Mouse (Mus musculus) ES-Bruce4 (cell line): ENCODE results near the gene Sos1. TPM values are rescaled to one million over a fixed set of nuclear protein-coding genes. Genes with fewer than 3 reads are reported as not detected.

Experiments used
- H3K27ac ChIP-seq: 2 replicates; pipeline ENCODE4 v1.5.1; 2012; ENCODE audit warnings: low read length, inconsistent platforms; ENCODE audit not compliant: insufficient read depth
- H3K27me3 ChIP-seq: 2 replicates; pipeline ENCODE4 v1.6.1; 2012; ENCODE audit warnings: mild to moderate bottlenecking, low read length, inconsistent platforms; ENCODE audit not compliant: control insufficient read depth, poor library complexity, insufficient read depth, severe bottlenecking
- H3K36me3 ChIP-seq: 2 replicates; pipeline ENCODE4 v1.6.1; 2012; ENCODE audit warnings: inconsistent platforms, mild to moderate bottlenecking, low read length, moderate library complexity; ENCODE audit not compliant: control insufficient read depth, poor library complexity, insufficient read depth, severe bottlenecking
- H3K4me1 ChIP-seq: one replicate; pipeline ENCODE4 v1.8.1; 2011; ENCODE audit warnings: low read length; ENCODE audit not compliant: control insufficient read depth, insufficient read depth
- H3K4me3 ChIP-seq: 2 replicates; pipeline ENCODE4 v1.5.1; 2011; ENCODE audit warnings: low read depth, mild to moderate bottlenecking, low read length
- H3K9ac ChIP-seq: 2 replicates; pipeline ENCODE4 v1.6.1; 2012; ENCODE audit warnings: low read depth, mild to moderate bottlenecking, inconsistent platforms; ENCODE audit not compliant: poor library complexity, severe bottlenecking
- H3K9me3 ChIP-seq: replicated peaks from 2 replicates; pipeline ENCODE4 v1.6.1; 2012; ENCODE audit warnings: mild to moderate bottlenecking, low read length, inconsistent platforms; ENCODE audit not compliant: control insufficient read depth, poor library complexity, insufficient read depth, severe bottlenecking
- CTCF ChIP-seq: IDR thresholded peaks from one replicate; pipeline ENCODE4 v1.8.1; 2011; ENCODE audit warnings: low read depth, low read length
- EP300 ChIP-seq: IDR thresholded peaks from 2 replicates; pipeline ENCODE4 v1.6.1; 2011; ENCODE audit warnings: low read depth, low read length; ENCODE audit not compliant: insufficient read depth
- POLR2A ChIP-seq: IDR thresholded peaks from one replicate; pipeline ENCODE4 v1.8.1; 2011; ENCODE audit warnings: low read length; ENCODE audit not compliant: insufficient read depth
- polyA plus RNA-seq: library from polyadenylated mRNA; stranded (reverse); fragments of >200 nt; gene quantifications from 2 replicates; pipeline ENCODE4 v1.2.4, GENCODE M21; 2011; ENCODE audit warnings: low read depth; ENCODE audit not compliant: missing spikeins, insufficient read depth, insufficient read length

The Sos1 gene
- polyA plus RNA-seq, 1 experiment = 43.1 TPM

GRCm38 (mm10) chr17:80517244-80517643, 37.0 kb upstream of the Sos1 start:
- Histone ChIP-seq H3K4me1 (no peaks in the 10 kb centered on the region), H3K9me3 (no peaks in the 10 kb centered on the region), H3K4me3 (no peak overlapping the region), H3K9ac (no peak overlapping the region), H3K36me3 (no peaks in the 10 kb centered on the region), H3K27me3 (no peaks in the 10 kb centered on the region), H3K27ac (no peak overlapping the region)
- TF ChIP-seq CTCF (peak; percentile 23), POLR2A (no peak), EP300 (peak; percentile 81)

DNA sequence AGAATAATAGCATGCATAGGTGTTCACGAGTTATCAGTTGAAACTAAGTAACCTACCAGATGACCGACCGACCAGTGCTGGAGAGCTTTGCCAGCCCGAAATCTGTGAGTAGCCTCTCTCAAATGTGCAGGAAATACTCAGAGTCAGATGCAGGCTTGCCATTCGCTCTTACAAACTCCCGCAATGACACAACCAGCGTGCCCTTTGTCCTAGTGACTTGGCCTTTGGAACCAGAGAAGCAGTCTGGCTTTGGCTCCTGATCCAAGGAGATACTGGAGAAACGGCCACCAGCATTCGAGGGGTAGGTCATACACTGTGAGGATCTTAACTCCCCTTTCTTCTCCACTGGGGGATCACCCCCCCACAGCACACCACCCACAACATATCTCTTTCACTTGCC, 35.7 kb upstream of the Sos1 start:
- TF ChIP-seq POLR2A = no peak
- TF ChIP-seq EP300 = no peak
- TF ChIP-seq CTCF = no peak
- Histone ChIP-seq H3K27me3 (no peaks in the 10 kb centered on the region), H3K9ac (no peak overlapping the region), H3K36me3 (no peaks in the 10 kb centered on the region), H3K4me1 (no peaks in the 10 kb centered on the region), H3K4me3 (no peak overlapping the region), H3K9me3 (no peaks in the 10 kb centered on the region), H3K27ac (no peak overlapping the region)

DNA sequence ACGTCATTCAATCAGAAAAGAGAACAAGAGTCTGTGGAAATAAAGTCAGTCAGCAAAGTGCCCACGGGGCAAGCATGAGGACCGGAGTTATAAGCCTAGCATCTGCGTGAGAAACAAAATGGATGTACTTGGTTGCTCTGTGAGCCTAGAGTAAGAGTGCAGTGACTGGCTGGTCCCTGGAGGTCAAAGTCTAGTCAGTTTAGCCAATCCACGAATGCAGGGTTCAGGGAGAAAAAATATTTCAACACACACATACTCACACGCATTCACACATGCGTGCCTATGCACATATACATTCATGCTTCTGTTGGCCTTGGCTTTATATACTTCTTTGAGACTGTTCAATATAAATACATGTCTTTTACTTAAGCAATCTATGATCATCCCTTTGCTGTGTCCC, 35.3 kb upstream of the Sos1 start:
- no peak overlapping the region for H3K27ac ChIP-seq
- no peak overlapping the region for H3K9ac ChIP-seq
- no peak for TF ChIP-seq CTCF
- TF ChIP-seq EP300 = no peak
- no peak for TF ChIP-seq POLR2A
- no peak overlapping the region for H3K4me3 ChIP-seq
- H3K36me3 ChIP-seq = no peaks in the 10 kb centered on the region
- H3K27me3 ChIP-seq = no peaks in the 10 kb centered on the region
- H3K4me1 ChIP-seq = no peaks in the 10 kb centered on the region
- no peaks in the 10 kb centered on the region for H3K9me3 ChIP-seq

- no peak overlapping the region for H3K9ac ChIP-seq
- TF ChIP-seq CTCF = no peak
- TF ChIP-seq EP300 = no peak
- TF ChIP-seq POLR2A = no peak
These were observed 33.5 kb upstream of the Sos1 start for GRCm38 (mm10) chr17:80513766-80514165.

DNA sequence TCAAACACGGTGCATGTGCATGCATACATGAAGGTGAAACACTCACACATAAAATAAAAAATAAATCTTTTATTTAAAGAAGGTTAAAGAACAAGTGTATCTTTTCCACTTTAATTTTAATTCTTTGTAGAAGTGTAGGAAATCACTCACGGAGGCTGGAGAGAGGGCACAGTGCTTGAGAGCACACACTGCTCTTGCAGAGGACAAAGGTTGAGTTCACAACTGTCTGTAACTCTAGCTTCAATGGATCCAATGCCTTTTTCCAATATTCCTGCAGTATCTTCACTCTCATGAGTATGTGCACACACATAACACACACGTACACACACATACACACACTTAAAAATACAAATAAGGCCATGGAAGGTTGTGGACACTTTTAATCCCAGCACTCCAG, 30.2 kb upstream of the Sos1 start:
- Histone ChIP-seq H3K27me3 (no peaks in the 10 kb centered on the region), H3K4me1 (no peaks in the 10 kb centered on the region), H3K9ac (no peak overlapping the region), H3K4me3 (no peak overlapping the region), H3K9me3 (no peaks in the 10 kb centered on the region), H3K36me3 (no peaks in the 10 kb centered on the region), H3K27ac (no peak overlapping the region)
- TF ChIP-seq EP300 (no peak), POLR2A (no peak), CTCF (no peak)

More at GRCm38 (mm10) chr17:80513766-80514165, 33.5 kb upstream of the Sos1 start:
- H3K27me3 ChIP-seq = no peaks in the 10 kb centered on the region
- H3K36me3 ChIP-seq = no peaks in the 10 kb centered on the region
- H3K4me1 ChIP-seq = no peaks in the 10 kb centered on the region
- H3K9me3 ChIP-seq = no peaks in the 10 kb centered on the region
- H3K27ac ChIP-seq = no peak overlapping the region
- H3K4me3 ChIP-seq = no peak overlapping the region

DNA sequence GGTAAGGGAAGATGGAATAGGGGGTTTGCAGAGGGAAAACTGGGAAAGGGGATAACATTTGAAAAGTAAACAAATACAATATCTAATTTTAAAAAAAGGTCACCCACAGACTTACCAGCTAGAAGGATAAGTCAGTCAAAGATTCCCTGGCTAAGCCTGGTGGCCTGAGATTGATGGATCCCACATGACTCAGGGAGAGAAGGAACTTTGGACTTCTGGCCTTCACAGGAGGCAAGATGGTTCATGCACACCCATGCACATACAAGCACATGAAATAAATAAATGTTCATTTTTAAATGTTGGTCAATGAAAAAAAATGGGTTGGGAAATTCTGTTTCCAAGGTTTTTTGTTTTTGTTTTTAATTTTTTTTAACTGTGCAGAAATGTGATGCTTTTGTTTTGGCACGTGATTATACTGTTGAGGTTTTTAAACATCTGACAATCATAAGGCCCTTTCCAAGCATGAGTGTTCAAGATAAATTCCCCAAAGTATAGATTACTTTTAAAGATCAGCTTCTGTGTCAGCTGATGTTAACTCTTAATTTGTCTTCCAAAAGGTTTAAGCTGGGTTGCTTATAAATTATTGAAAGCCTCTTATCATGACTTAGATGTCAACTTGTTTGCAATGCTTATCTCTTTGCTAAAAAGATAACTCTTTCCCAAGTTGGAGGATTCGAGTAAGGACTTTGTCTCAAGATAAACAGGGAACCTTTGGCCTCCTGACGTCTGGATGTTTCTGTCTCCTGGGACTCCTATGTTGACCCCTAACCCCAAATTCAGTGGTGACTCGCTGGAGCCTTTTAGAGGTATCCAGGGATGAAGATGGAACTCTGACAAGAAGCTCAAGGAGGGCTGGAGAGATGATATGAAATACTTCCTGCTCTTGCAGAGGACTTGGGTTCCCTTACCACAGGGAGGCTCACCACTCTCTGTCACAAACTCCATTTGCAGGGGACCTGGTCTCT, 29.5 kb upstream of the Sos1 start:
- H3K36me3 ChIP-seq = no peaks in the 10 kb centered on the region
- no peak for TF ChIP-seq POLR2A
- TF ChIP-seq EP300 = no peak
- TF ChIP-seq CTCF = no peak
- H3K4me1 ChIP-seq = no peaks in the 10 kb centered on the region
- H3K27me3 ChIP-seq = no peaks in the 10 kb centered on the region
- no peak overlapping the region for H3K4me3 ChIP-seq
- H3K9ac ChIP-seq = no peak overlapping the region
- no peaks in the 10 kb centered on the region for H3K9me3 ChIP-seq
- H3K27ac ChIP-seq = no peak overlapping the region
